Mouse (Mus musculus) small intestine, adult 2 months (tissue): ENCODE data around the gene Becn1. TPM values are rescaled to one million over a fixed set of nuclear protein-coding genes. Genes with fewer than 3 reads are reported as not detected.

ENCODE experiments used
- H3K27ac ChIP-seq: fragments of 200-500 bp; 2 replicates; pipeline ENCODE4 v1.5.1; 2012; ENCODE audit warnings: low read depth, low read length, control low read depth, inconsistent platforms; ENCODE audit not compliant: insufficient read depth
- H3K27me3 ChIP-seq: fragments of 200-500 bp; 2 replicates; pipeline ENCODE4 v1.6.1; 2012; ENCODE audit warnings: mild to moderate bottlenecking, moderate library complexity, low read length, inconsistent platforms; ENCODE audit not compliant: control insufficient read depth, insufficient read depth
- H3K36me3 ChIP-seq: fragments of 200-500 bp; 2 replicates; pipeline ENCODE4 v1.6.1; 2012; ENCODE audit warnings: mild to moderate bottlenecking, low read length, control low read depth, inconsistent platforms; ENCODE audit not compliant: control insufficient read depth, insufficient read depth
- H3K4me1 ChIP-seq: fragments of 200-500 bp; 2 replicates; pipeline ENCODE4 v1.6.1; 2012; ENCODE audit warnings: low read length, inconsistent platforms, mixed read lengths; ENCODE audit not compliant: control insufficient read depth, insufficient read depth, insufficient read length
- H3K4me3 ChIP-seq: fragments of 200-500 bp; 2 replicates; pipeline ENCODE4 v1.5.1; 2012; ENCODE audit warnings: low read depth, mild to moderate bottlenecking, control low read depth, inconsistent platforms, low read length, moderate library complexity
- CTCF ChIP-seq: fragments of 200-500 bp; IDR thresholded peaks from 2 replicates; pipeline ENCODE4 v1.5.1; 2012; ENCODE audit warnings: low read depth, mild to moderate bottlenecking, control low read depth, inconsistent platforms, low read length, moderate library complexity, mixed read lengths; ENCODE audit not compliant: insufficient replicate concordance, insufficient read length; ENCODE audit errors: extremely low read depth
- POLR2A ChIP-seq: fragments of 200-500 bp; IDR thresholded peaks from 2 replicates; pipeline ENCODE4 v1.6.1; 2012; ENCODE audit warnings: low read depth, mild to moderate bottlenecking, control low read depth, inconsistent platforms, low read length, moderate library complexity
- WGBS: fragments of 180-500 bp; shearing (Covaris S2); methylation state at CpG from one replicate; pipeline ENCODE4 v1.1.7; 2018; 5-methylcytosine and 5-hydroxymethylcytosine counted together
- polyA plus RNA-seq: library from polyadenylated mRNA; depleted of rRNA; stranded (reverse); fragments of >200 nt; gene quantifications from 2 replicates; pipeline ENCODE4 v1.2.3, GENCODE M21; 2012

Becn1 gene
- polyA plus RNA-seq, 1 experiment: 163 TPM

DNA sequence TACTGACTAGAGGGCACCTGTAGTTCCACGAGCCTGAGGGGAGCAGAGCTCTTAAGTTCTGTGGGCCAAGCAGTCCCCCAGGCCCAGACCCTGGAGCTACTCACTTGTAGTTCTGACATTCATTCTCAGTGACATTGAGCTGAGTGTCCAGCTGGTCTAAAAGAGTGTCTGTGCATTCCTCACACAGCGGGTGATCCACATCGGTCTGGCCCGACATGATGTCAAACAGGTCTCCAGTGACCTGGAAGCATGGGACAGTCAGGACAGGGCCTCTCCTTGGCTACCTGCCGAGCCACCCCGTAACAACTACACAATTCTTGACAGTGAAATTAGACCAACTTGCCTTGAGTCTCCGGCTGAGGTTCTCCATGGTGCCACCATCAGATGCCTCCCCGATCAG, 6.9 kb downstream of the Becn1 start:
- peaks cover 76% of the 10 kb centered on the region for H3K36me3 ChIP-seq
- H3K27me3 ChIP-seq: no peaks in the 10 kb centered on the region
- 95% methylated on average over 8 of the region's 8 CpGs for WGBS
- no peak overlapping the region for H3K27ac ChIP-seq
- H3K4me1 ChIP-seq: no peaks in the 10 kb centered on the region
- H3K4me3 ChIP-seq: no peak overlapping the region
- TF ChIP-seq POLR2A (no peak), CTCF (no peak)

DNA sequence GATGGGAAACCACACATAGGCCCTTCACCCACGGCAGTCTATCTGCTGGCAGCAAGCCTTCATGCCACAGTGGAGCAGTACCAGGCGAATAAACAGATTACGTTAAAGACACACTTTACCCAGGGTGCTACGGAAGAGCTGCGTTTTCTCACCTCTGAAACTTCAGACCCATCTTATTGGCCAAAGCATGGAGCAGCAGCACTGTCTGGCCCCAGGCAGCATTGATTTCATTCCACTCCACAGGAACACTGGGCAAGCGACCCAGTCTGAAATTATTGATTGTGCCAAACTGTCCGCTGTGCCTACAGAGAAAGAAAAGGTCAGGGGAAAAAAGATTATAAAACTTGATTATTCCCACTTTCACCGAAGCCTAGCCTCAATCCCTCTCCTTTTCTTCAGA, 10.9 kb downstream of the Becn1 start:
- 95% methylated on average over 8 of the region's 8 CpGs for WGBS
- H3K27ac ChIP-seq: no peak overlapping the region

DNA sequence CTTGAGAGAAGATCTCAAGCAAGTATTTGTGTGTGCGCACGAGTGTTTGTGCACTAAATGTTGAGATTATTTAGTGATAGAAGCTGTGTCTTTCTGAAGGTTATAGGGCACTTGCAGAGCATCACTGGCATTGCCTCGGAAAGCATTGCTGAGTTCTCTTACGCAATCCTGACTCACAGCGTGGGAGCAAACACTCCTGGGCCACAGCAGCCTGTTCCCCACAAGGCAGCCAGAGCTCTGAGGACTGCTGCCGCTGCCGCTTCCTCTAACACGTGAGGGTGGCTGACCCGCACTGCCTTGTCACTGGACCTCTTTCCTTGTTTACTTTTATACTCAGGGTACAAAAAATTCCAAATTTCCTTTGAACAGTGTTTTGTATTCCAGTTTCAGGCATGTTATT, 14.8 kb downstream of the Becn1 start:
- H3K4me3 ChIP-seq: no peak overlapping the region
- no peaks in the 10 kb centered on the region for H3K27me3 ChIP-seq
- TF ChIP-seq CTCF (no peak), POLR2A (no peak)
- no peak overlapping the region for H3K27ac ChIP-seq
- 68% methylated on average over 9 of the region's 9 CpGs for WGBS
- 0 out of 2 replicates have a peak, but pooled peaks cover 2% of the 10 kb centered on the region for H3K4me1 ChIP-seq
- H3K36me3 ChIP-seq: peaks cover 44% of the 10 kb centered on the region

More for the DNA sequence above, 10.9 kb downstream of the Becn1 start:
- peaks cover 75% of the 10 kb centered on the region for H3K36me3 ChIP-seq
- no peaks in the 10 kb centered on the region for H3K27me3 ChIP-seq
- H3K4me1 ChIP-seq: no peaks in the 10 kb centered on the region
- no peak overlapping the region for H3K4me3 ChIP-seq
- no peak for TF ChIP-seq CTCF
- no peak for TF ChIP-seq POLR2A

- no peak overlapping the region for H3K27ac ChIP-seq
- peaks cover 5% of the 10 kb centered on the region for H3K4me1 ChIP-seq
- peaks cover 11% of the 10 kb centered on the region for H3K36me3 ChIP-seq
- no peak overlapping the region for H3K4me3 ChIP-seq
- no peaks in the 10 kb centered on the region for H3K27me3 ChIP-seq
- TF ChIP-seq POLR2A (no peak), CTCF (no peak)
- WGBS: 33% methylated on average over 4 of the region's 4 CpGs
These were observed 18.3 kb downstream of the Becn1 start for GRCm38 (mm10) chr11:101283805-101284204.

GRCm38 (mm10) chr11:101282896-101283295, 19.2 kb downstream of the Becn1 start:
- H3K36me3 ChIP-seq: peaks cover 5% of the 10 kb centered on the region
- 35% methylated on average over 5 of the region's 5 CpGs for WGBS
- no peak overlapping the region for H3K27ac ChIP-seq
- H3K4me3 ChIP-seq: no peak overlapping the region
- no peaks in the 10 kb centered on the region for H3K27me3 ChIP-seq
- peaks cover 8% of the 10 kb centered on the region for H3K4me1 ChIP-seq
- TF ChIP-seq CTCF (no peak), POLR2A (no peak)

GRCm38 (mm10) chr11:101280837-101281236, 21.2 kb downstream of the Becn1 start:
- H3K27me3 ChIP-seq: no peaks in the 10 kb centered on the region
- peaks cover 24% of the 10 kb centered on the region for H3K4me1 ChIP-seq
- no peak overlapping the region for H3K27ac ChIP-seq
- TF ChIP-seq POLR2A (no peak), CTCF (no peak)
- H3K36me3 ChIP-seq: no peaks in the 10 kb centered on the region; the same call in 1 of the 2 replicates
- H3K4me3 ChIP-seq: no peak overlapping the region
- 78% methylated on average over 7 of the region's 7 CpGs for WGBS

- peak overlapping the region; percentile 76 for H3K4me3 ChIP-seq
- H3K4me1 ChIP-seq: peaks cover 24% of the 10 kb centered on the region
- no peaks in the 10 kb centered on the region for H3K27me3 ChIP-seq
- WGBS: 58% methylated on average over 14 of the region's 14 CpGs
- H3K27ac ChIP-seq: no peak overlapping the region
- TF ChIP-seq POLR2A (no peak), CTCF (no peak)
- H3K36me3 ChIP-seq: no peaks in the 10 kb centered on the region
These were observed 22.9 kb downstream of the Becn1 start for GRCm38 (mm10) chr11:101279193-101279569.
